Comparison of ENCODE assay signal across 8 mouse cellular contexts in the genomic region with DNA sequence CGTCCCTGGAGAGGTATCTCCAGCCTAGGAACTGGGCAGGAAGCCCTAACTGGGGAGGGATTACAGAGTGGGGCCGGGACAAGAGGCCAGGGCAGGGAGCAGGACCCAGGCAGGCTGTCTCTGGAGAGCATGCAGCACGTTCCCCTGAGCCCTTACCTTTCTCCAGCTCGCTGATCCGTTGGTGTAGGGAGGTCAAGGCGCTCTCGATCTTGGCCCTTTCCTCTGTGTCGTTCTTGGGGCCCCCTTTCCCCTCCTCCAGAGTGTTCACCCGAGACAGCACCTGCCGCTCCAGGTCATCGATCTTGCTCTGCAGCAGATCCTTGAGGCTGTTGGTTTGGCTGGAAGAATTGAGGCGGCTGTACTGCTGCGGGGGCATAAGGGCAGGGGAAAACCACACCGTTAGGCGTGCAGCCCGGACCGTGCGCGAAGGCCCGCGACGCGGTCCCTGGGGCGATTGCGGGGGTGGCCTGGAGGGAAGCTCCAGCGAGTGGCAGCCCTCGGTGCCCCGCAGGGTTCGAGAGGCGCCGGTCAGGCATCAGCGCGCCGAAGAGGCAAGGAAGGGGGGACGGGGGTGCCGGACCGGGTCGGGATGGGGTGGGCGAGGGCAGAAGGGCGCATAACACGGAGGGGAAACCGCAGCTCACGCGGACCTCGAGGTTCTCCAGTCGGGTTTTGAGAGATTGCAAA. TPM values are rescaled to one million over a fixed set of nuclear protein-coding genes. Genes with fewer than 3 reads are reported as not detected.
A peak's percentile ranks its signal among the peaks of the same experiment; 100 is the strongest.
DNase-seq lines count a peak whose midpoint lies in the region; ATAC-seq and TF ChIP-seq lines count a peak whose summit lies in the region.

No protein-coding gene starts in this region.

- no peak for TF ChIP-seq EP300 in ES-Bruce4 (IDR thresholded peaks at IDR 0.05; ENCODE audit: insufficient read depth, low read depth, low read length)

- peaks cover 35% of the 10 kb centered on the region for H3K27me3 ChIP-seq in ES-Bruce4 (ENCODE audit: control insufficient read depth, insufficient read depth, low read length, poor library complexity, severe bottlenecking)
- peaks cover 98% of the 10 kb centered on the region for H3K27me3 ChIP-seq in embryonic facial prominence, embryonic 12.5 days
- peaks cover 70% of the 10 kb centered on the region for H3K27me3 ChIP-seq in midbrain, embryonic 11.5 days (ENCODE audit: control insufficient read depth, insufficient read depth, low read length)

- peak overlapping the region; percentile 99 for H3K4me2 ChIP-seq in embryonic facial prominence, embryonic 12.5 days (replicated peaks)
- peak overlapping the region; percentile 99 for H3K4me2 ChIP-seq in midbrain, embryonic 11.5 days

- H3K36me3 ChIP-seq in ES-Bruce4 (ENCODE audit: control insufficient read depth, insufficient read depth, low read length, poor library complexity, severe bottlenecking), result no peaks in the 10 kb centered on the region
- H3K36me3 ChIP-seq in embryonic facial prominence, embryonic 12.5 days, result no peaks in the 10 kb centered on the region
- no peaks in the 10 kb centered on the region for H3K36me3 ChIP-seq in midbrain, embryonic 11.5 days (ENCODE audit: control insufficient read depth, insufficient read depth, low read length)

- TF ChIP-seq POLR2A in ES-Bruce4 (IDR thresholded peaks at IDR 0.05; ENCODE audit: insufficient read depth, low read length), result no peak

- no peak for ATAC-seq in embryonic facial prominence, embryonic 12.5 days (ENCODE audit: insufficient number of reproducible peaks, insufficient read depth, low FRiP score, low TSS enrichment)
- ATAC-seq in midbrain, embryonic 11.5 days (ENCODE audit: low FRiP score), result no peak

- intact Hi-C loops in heart, postnatal 10 days (cut with DNase I), result loop anchor here (5.0 kb wide), 1 partner anchor 226 kb away; no protein-coding TSS in a partner anchor

- H3K27ac ChIP-seq in ES-Bruce4 (ENCODE audit: insufficient read depth, low read length), result no peak overlapping the region
- H3K27ac ChIP-seq in embryonic facial prominence, embryonic 12.5 days, result no peak overlapping the region
- no peak overlapping the region for H3K27ac ChIP-seq in midbrain, embryonic 11.5 days (ENCODE audit: low read depth, low read length)

- H3K9me3 ChIP-seq in ES-Bruce4 (replicated peaks; ENCODE audit: control insufficient read depth, insufficient read depth, low read length, poor library complexity, severe bottlenecking), result no peaks in the 10 kb centered on the region
- H3K9me3 ChIP-seq in embryonic facial prominence, embryonic 12.5 days, result no peaks in the 10 kb centered on the region
- no peaks in the 10 kb centered on the region for H3K9me3 ChIP-seq in midbrain, embryonic 11.5 days (ENCODE audit: control insufficient read depth, low read length)

- H3K4me3 ChIP-seq in ES-Bruce4 (ENCODE audit: low read depth, low read length), result peak overlapping the region; percentile 54
- peak overlapping the region; percentile 51 for H3K4me3 ChIP-seq in embryonic facial prominence, embryonic 12.5 days
- H3K4me3 ChIP-seq in midbrain, embryonic 11.5 days (ENCODE audit: low read depth, low read length), result peak overlapping the region; percentile 57

- WGBS in embryonic facial prominence, embryonic 12.5 days, result 1% methylated on average over 44 of the region's 46 CpGs
- WGBS in midbrain, embryonic 11.5 days, result under 1% methylated on average over 46 of the region's 46 CpGs

- no peaks in the 10 kb centered on the region for H3K4me1 ChIP-seq in ES-Bruce4 (ENCODE audit: control insufficient read depth, insufficient read depth, low read length)
- peaks cover 39% of the 10 kb centered on the region for H3K4me1 ChIP-seq in embryonic facial prominence, embryonic 12.5 days
- peaks cover 32% of the 10 kb centered on the region for H3K4me1 ChIP-seq in midbrain, embryonic 11.5 days (ENCODE audit: control insufficient read depth, insufficient read depth, low read length)

- H3K9ac ChIP-seq in ES-Bruce4 (ENCODE audit: low read depth, poor library complexity, severe bottlenecking), result peak overlapping the region; percentile 56
- H3K9ac ChIP-seq in embryonic facial prominence, embryonic 12.5 days, result peak overlapping the region; percentile 63
- peak overlapping the region; percentile 72 for H3K9ac ChIP-seq in midbrain, embryonic 11.5 days (ENCODE audit: low read length)

- DNase-seq in adrenal gland, postnatal 10 days, result peak; percentile 74
- no peak for DNase-seq in adrenal gland, adult 8-10 months
- peak; percentile 57 to 61 for DNase-seq in heart, postnatal 10 days
- DNase-seq in midbrain, embryonic 11.5 days (ENCODE audit: low spot score, missing footprints), result peak; percentile 95
- DNase-seq in frontal cortex, postnatal 14 days (ENCODE audit: low spot score in 2 of 2), result no peak
- DNase-seq in thymus, postnatal 36 days, result no peak

- no peak for TF ChIP-seq CTCF in ES-Bruce4 (IDR thresholded peaks at IDR 0.05; ENCODE audit: low read depth, low read length)

RNA-seq across cellular contexts. Expression of a gene that starts 0.9 kb away (rescaled TPM):
- total RNA-seq in adrenal gland, postnatal 10 days (2021), result 1 to 10 TPM; 2.5 to 3.4 TPM
- 1 to 10 TPM; 2.4 to 8.5 (median 5.4) TPM for total RNA-seq in adrenal gland, adult 8-10 months (2022)
- polyA plus RNA-seq in ES-Bruce4 (2011; ENCODE audit: insufficient read depth, insufficient read length, low read depth, missing spikeins), result 0.21 TPM in 1 of 2 replicates, not detected in the other
- polyA plus RNA-seq in embryonic facial prominence, embryonic 12.5 days (2016; fragmentation: Nextera tagmentation; extraction: Ambion mirVana), result 2.0 and 2.4 TPM in 2 replicates
- total RNA-seq in heart, postnatal 10 days (2021), result under 1 TPM; 0.55 to 0.64 TPM
- 2.5 and 3.0 TPM in 2 replicates for polyA plus RNA-seq in midbrain, embryonic 11.5 days (2014; fragmentation: Nextera tagmentation; extraction: Ambion mirVana)

RNA-seq across cellular contexts. Expression of a gene that starts 55.5 kb away (rescaled TPM):
- total RNA-seq in adrenal gland, postnatal 10 days (2021), result 10 to 100 TPM; 20.0 to 25.0 TPM
- 10 to 100 TPM; 23.8 to 31.3 (median 29.2) TPM for total RNA-seq in adrenal gland, adult 8-10 months (2022)
- 6.5 and 7.7 TPM in 2 replicates for polyA plus RNA-seq in ES-Bruce4 (2011; ENCODE audit: insufficient read depth, insufficient read length, low read depth, missing spikeins)
- 19.1 and 22.4 TPM in 2 replicates for polyA plus RNA-seq in embryonic facial prominence, embryonic 12.5 days (2016; fragmentation: Nextera tagmentation; extraction: Ambion mirVana)
- 10 to 100 TPM; 13.8 to 18.6 TPM for total RNA-seq in heart, postnatal 10 days (2021)
- 13.2 and 14.0 TPM in 2 replicates for polyA plus RNA-seq in midbrain, embryonic 11.5 days (2014; fragmentation: Nextera tagmentation; extraction: Ambion mirVana)

RNA-seq across cellular contexts. Expression of a gene that starts 56.1 kb away (rescaled TPM):
- 10 to 100 TPM; 36.9 to 50.6 TPM for total RNA-seq in adrenal gland, postnatal 10 days (2021)
- total RNA-seq in adrenal gland, adult 8-10 months (2022), result 10 to 100 TPM; 57.6 to 74.5 (median 59.9) TPM
- 41.5 and 47.1 TPM in 2 replicates for polyA plus RNA-seq in ES-Bruce4 (2011; ENCODE audit: insufficient read depth, insufficient read length, low read depth, missing spikeins)
- polyA plus RNA-seq in embryonic facial prominence, embryonic 12.5 days (2016; fragmentation: Nextera tagmentation; extraction: Ambion mirVana), result 17.7 and 20.4 TPM in 2 replicates
- 10 to 100 TPM; 39.2 to 40.7 TPM for total RNA-seq in heart, postnatal 10 days (2021)
- polyA plus RNA-seq in midbrain, embryonic 11.5 days (2014; fragmentation: Nextera tagmentation; extraction: Ambion mirVana), result 8.7 and 11.1 TPM in 2 replicates

Comparison
In these comparisons a context has a peak if more than half of its experiments do, and no peak if none do; other contexts are left out.
1. DNase-seq: peak in adrenal gland, postnatal 10 days (single experiment), heart, postnatal 10 days (2 of 2) and midbrain, embryonic 11.5 days (single experiment); none in adrenal gland, adult 8-10 months (single experiment), frontal cortex, postnatal 14 days (0 of 2) and thymus, postnatal 36 days (0 of 2).
2. Peak in every context shown above with its lines, with median percentiles within 50 percentile points of each other: H3K4me3 ChIP-seq and H3K9ac ChIP-seq.